Mouse (Mus musculus) lung, adult 2 months (tissue): ENCODE results near the gene Dbi.

Source experiments
- CTCF ChIP-seq: fragments of 200-500 bp; IDR thresholded peaks from 2 replicates; pipeline ENCODE4 v1.5.1; 2011; ENCODE audit warnings: mild to moderate bottlenecking, low read length, control low read depth; ENCODE audit not compliant: insufficient read depth
- POLR2A ChIP-seq: fragments of 200-500 bp; IDR thresholded peaks from 2 replicates; pipeline ENCODE4 v1.6.1; 2011; ENCODE audit warnings: low read depth, mild to moderate bottlenecking, control low read depth, low read length, borderline replicate concordance; ENCODE audit errors: extremely low read depth

DNA sequence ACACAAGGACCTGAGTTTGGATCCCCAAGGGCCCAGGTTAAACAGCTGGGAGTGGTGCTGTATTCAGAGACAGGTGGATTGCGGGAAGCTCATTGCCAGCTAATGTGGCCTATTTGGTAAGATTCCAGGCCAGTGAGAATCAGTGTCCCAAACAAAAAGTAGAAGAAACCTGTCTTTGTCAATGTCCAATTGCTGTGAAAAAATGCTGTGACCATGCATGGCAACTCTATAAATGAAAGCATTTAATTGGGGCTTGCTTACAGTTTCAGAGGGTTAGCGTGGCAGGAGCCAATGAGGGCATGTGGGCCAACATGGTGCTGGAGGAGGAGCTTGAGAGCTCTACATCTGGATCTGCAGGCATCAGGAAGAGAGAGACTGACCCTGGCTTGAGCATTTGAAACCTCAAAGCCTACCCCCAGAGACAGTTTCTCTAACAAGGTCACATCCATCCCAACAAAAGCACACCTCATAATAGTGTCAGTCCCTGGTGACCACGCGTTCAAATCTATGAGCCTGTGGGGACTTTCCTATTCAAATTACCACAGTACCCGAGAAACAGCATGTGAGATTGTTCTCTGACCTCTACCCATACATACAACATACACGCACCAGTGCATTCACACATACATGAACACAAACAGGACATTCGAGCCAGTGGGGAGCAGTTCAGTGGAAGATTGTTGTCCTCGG lies 24.8 kb upstream of the Dbi start:
- TF ChIP-seq CTCF, result no peak
- no peak for TF ChIP-seq POLR2A
